Comparison of ENCODE assay signal across 17 mouse cellular contexts in the genomic region with DNA sequence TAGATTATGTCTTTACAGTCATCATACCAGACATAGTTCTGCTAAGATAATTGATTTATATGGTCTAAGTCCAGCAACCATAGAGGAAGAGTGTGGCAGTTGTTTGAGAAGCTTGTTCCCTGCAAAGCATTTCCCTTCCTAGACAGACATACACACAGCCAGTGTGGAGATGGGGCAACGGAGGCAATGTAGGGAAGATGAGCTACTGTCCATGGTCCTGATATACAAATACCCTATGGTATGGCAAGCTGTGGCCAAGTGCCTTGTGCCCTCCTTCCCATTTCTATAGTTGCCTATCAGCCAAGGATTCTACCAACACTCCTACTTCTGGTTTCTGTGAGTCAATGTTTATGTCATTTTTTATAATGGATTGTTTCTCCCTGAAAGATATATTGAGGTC.
DNase-seq lines count a peak whose midpoint lies in the region; ATAC-seq and TF ChIP-seq lines count a peak whose summit lies in the region.
"Had no signal": no experiment of that assay in that cellular context is flagged by ENCODE, and none has a peak within 500 bp of the region (broad histone marks: within the 10 kb centered on the region; RNA-seq: fewer than 3 reads in every experiment).

No protein-coding gene starts in this region.

- in situ Hi-C loops in CH12.LX (cut with MboI; ENCODE audit: low pct_ligation_motif_present, low pct_unique_long_range_greater_than_20kb, low sequenced_read_pairs), result no loop called here

- no peak overlapping the region for H3K4me2 ChIP-seq in CH12.LX (ENCODE audit: insufficient read depth, low read depth, poor library complexity, severe bottlenecking)
- no peak overlapping the region for H3K4me2 ChIP-seq in embryonic facial prominence, embryonic 11.5 days (ENCODE audit: low read depth, low read length)
- H3K4me2 ChIP-seq in midbrain, embryonic 16.5 days (ENCODE audit: low read length), result no peak overlapping the region
- H3K4me2 ChIP-seq: forebrain, embryonic 15.5 days; limb, embryonic 12.5 days had no signal

- no peak overlapping the region for H3K9ac ChIP-seq in CH12.LX (ENCODE audit: insufficient read depth, low read depth)
- no peak overlapping the region for H3K9ac ChIP-seq in embryonic facial prominence, embryonic 11.5 days (replicated peaks; ENCODE audit: low read length)
- no peak overlapping the region for H3K9ac ChIP-seq in midbrain, embryonic 16.5 days (ENCODE audit: low read depth, low read length)
- H3K9ac ChIP-seq: forebrain, embryonic 15.5 days; limb, embryonic 12.5 days; liver, postnatal 0 days had no signal

- H3K79me2 ChIP-seq in CH12.LX (replicated peaks; ENCODE audit: control insufficient read depth, extremely low read depth, insufficient read depth, poor library complexity, severe bottlenecking), result no peaks in the 10 kb centered on the region

- TF ChIP-seq RAD21 in CH12.LX (IDR thresholded peaks at IDR 0.05; ENCODE audit: low read depth, low read length), result no peak

- peak; percentile 52 for DNase-seq in 3T3-L1 (ENCODE audit: low read depth, low spot score)
- peak; percentile 7 for DNase-seq in CH12.LX (ENCODE audit: extremely low read depth)
- DNase-seq in adipocyte (ENCODE audit: low spot score), result peak; percentile 34
- DNase-seq in embryonic facial prominence, embryonic 11.5 days (ENCODE audit: low spot score), result peak; percentile 64
- no peak for DNase-seq in natural killer cell, adult 2 months (ENCODE audit: low spot score in 2 of 2)
- no peak for DNase-seq in left cerebral cortex, adult 11 months (ENCODE audit: low spot score)
- no peak for DNase-seq in cerebellum, adult 9-10 months
- DNase-seq: adrenal gland, postnatal 25 days; cerebellum, postnatal 14 days; heart, adult 2 months; kidney, adult 2 months; liver, postnatal 0 days; thymus, postnatal 14 days had no signal

- H3K27ac ChIP-seq in CH12.LX (ENCODE audit: insufficient read depth, low read depth), result no peak overlapping the region
- H3K27ac ChIP-seq in embryonic facial prominence, embryonic 11.5 days (replicated peaks; ENCODE audit: low read depth, low read length), result no peak overlapping the region
- H3K27ac ChIP-seq in midbrain, embryonic 16.5 days (ENCODE audit: low read length), result no peak overlapping the region
- H3K27ac ChIP-seq: forebrain, embryonic 15.5 days; heart, adult 2 months; limb, embryonic 12.5 days had no signal

- no peaks in the 10 kb centered on the region for H3K4me1 ChIP-seq in CH12.LX (ENCODE audit: control insufficient read depth in 1 of 2, insufficient read depth in 2 of 2)
- H3K4me1 ChIP-seq in embryonic facial prominence, embryonic 11.5 days (ENCODE audit: control insufficient read depth, insufficient read depth, low read length), result no peaks in the 10 kb centered on the region
- no peaks in the 10 kb centered on the region for H3K4me1 ChIP-seq in midbrain, embryonic 16.5 days (ENCODE audit: control insufficient read depth, insufficient read depth, low read length)
- H3K4me1 ChIP-seq: forebrain, embryonic 15.5 days; limb, embryonic 12.5 days had no signal

- no peaks in the 10 kb centered on the region for H3K36me3 ChIP-seq in CH12.LX (replicated peaks in 1 of 2; ENCODE audit: control insufficient read depth in 1 of 2, insufficient read depth in 1 of 2, low read length in 1 of 2)
- no peaks in the 10 kb centered on the region for H3K36me3 ChIP-seq in embryonic facial prominence, embryonic 11.5 days (replicated peaks; ENCODE audit: control insufficient read depth, insufficient read depth, low read depth, low read length)
- H3K36me3 ChIP-seq in midbrain, embryonic 16.5 days (ENCODE audit: control insufficient read depth, insufficient read depth, low read length), result no peaks in the 10 kb centered on the region
- H3K36me3 ChIP-seq: forebrain, embryonic 15.5 days; limb, embryonic 12.5 days had no signal

- no peaks in the 10 kb centered on the region for H3K9me3 ChIP-seq in CH12.LX (replicated peaks; ENCODE audit: low read length)
- no peaks in the 10 kb centered on the region for H3K9me3 ChIP-seq in embryonic facial prominence, embryonic 11.5 days (replicated peaks; ENCODE audit: control insufficient read depth, low read length)
- no peaks in the 10 kb centered on the region for H3K9me3 ChIP-seq in midbrain, embryonic 16.5 days (replicated peaks; ENCODE audit: control insufficient read depth, low read length, poor library complexity, severe bottlenecking)
- H3K9me3 ChIP-seq: forebrain, embryonic 15.5 days; limb, embryonic 12.5 days had no signal

- ATAC-seq in embryonic facial prominence, embryonic 11.5 days (replicated peaks; ENCODE audit: insufficient number of reproducible peaks, low FRiP score, low TSS enrichment, low read depth), result no peak
- ATAC-seq in midbrain, embryonic 16.5 days, result no peak
- ATAC-seq: forebrain, embryonic 15.5 days; hindbrain, embryonic 16.5 days; liver, postnatal 0 days had no signal

- no peak for TF ChIP-seq POLR2A in CH12.LX (IDR thresholded peaks at IDR 0.05; ENCODE audit: low read depth, low read length)

- 14% methylated on average over 1 of the region's 1 CpGs for WGBS in embryonic facial prominence, embryonic 11.5 days
- WGBS in midbrain, embryonic 16.5 days, result 24% methylated on average over 1 of the region's 1 CpGs

- no peak overlapping the region for H3K4me3 ChIP-seq in CH12.LX (replicated peaks in 1 of 3; ENCODE audit: low read depth in 2 of 3, low read length in 2 of 3, poor library complexity in 1 of 3)
- no peak overlapping the region for H3K4me3 ChIP-seq in embryonic facial prominence, embryonic 11.5 days (ENCODE audit: low read depth, low read length)
- no peak overlapping the region for H3K4me3 ChIP-seq in midbrain, embryonic 16.5 days (ENCODE audit: low read depth, low read length)
- H3K4me3 ChIP-seq: forebrain, embryonic 15.5 days; heart, adult 2 months; limb, embryonic 12.5 days had no signal

- TF ChIP-seq CTCF in CH12.LX (conservative IDR thresholded peaks at IDR 0.05 in 1 of 2, IDR thresholded peaks at IDR 0.05 in 1 of 2; ENCODE audit: low read depth in 2 of 2, low read length in 2 of 2), result no peak

- no peak for TF ChIP-seq EP300 in CH12.LX (IDR thresholded peaks at IDR 0.05; ENCODE audit: low read length)

- dilution Hi-C loops in CH12.LX (cut with MboI; ENCODE audit: extremely low pct_ligation_motif_present, extremely low pct_unique_long_range_greater_than_20kb, low sequenced_read_pairs), result no loop called here

- H3K27me3 ChIP-seq in CH12.LX (replicated peaks), result no peaks in the 10 kb centered on the region
- no peaks in the 10 kb centered on the region for H3K27me3 ChIP-seq in embryonic facial prominence, embryonic 11.5 days (ENCODE audit: control insufficient read depth, insufficient read depth, low read length)
- no peaks in the 10 kb centered on the region for H3K27me3 ChIP-seq in midbrain, embryonic 16.5 days (ENCODE audit: control insufficient read depth, insufficient read depth, low read depth, low read length)
- H3K27me3 ChIP-seq: forebrain, embryonic 15.5 days; limb, embryonic 12.5 days had no signal

TF ChIP-seq in CH12.LX, 34 proteins besides CTCF, POLR2A, EP300 and RAD21:
- TF ChIP-seq ETS1 (conservative IDR thresholded peaks at IDR 0.05; ENCODE audit: low read depth, low read length) (no peak), RCOR1 (conservative IDR thresholded peaks at IDR 0.05; ENCODE audit: low read depth, low read length) (no peak), NRF1 (IDR thresholded peaks at IDR 0.05; ENCODE audit: low read depth, low read length) (no peak), MAX (IDR thresholded peaks at IDR 0.05; ENCODE audit: low read length) (no peak), TBP (conservative IDR thresholded peaks at IDR 0.05; ENCODE audit: low read depth, low read length) (no peak), IRF4 (IDR thresholded peaks at IDR 0.05; ENCODE audit: low read depth, low read length) (no peak), KAT2A (IDR thresholded peaks at IDR 0.05; ENCODE audit: insufficient replicate concordance, low read length) (no peak), MXI1 (IDR thresholded peaks at IDR 0.05; ENCODE audit: low read depth, low read length) (no peak), TCF12 (IDR thresholded peaks at IDR 0.05; ENCODE audit: low read depth, low read length) (no peak), MYC (IDR thresholded peaks at IDR 0.05; ENCODE audit: low read depth, low read length) (no peak), POLR2AphosphoS2 (IDR thresholded peaks at IDR 0.05; ENCODE audit: low read depth, low read length) (no peak), PAX5 (IDR thresholded peaks at IDR 0.05; ENCODE audit: low read length) (no peak), ZC3H11A (IDR thresholded peaks at IDR 0.05; ENCODE audit: low read depth, low read length) (no peak), MAFK (IDR thresholded peaks at IDR 0.05; ENCODE audit: insufficient replicate concordance, low read length) (no peak), USF2 (conservative IDR thresholded peaks at IDR 0.05; ENCODE audit: low read depth, low read length) (no peak), SMC3 (IDR thresholded peaks at IDR 0.05; ENCODE audit: low read depth, low read length) (no peak), UBTF (IDR thresholded peaks at IDR 0.05; ENCODE audit: low read depth, low read length) (no peak), ZKSCAN1 (IDR thresholded peaks at IDR 0.05; ENCODE audit: borderline replicate concordance, low read depth, low read length) (no peak)
TF ChIP-seq in CH12.LX: peak in this region for 0.

Comparison
In these comparisons a context has a peak if more than half of its experiments do, and no peak if none do; other contexts are left out.
1. DNase-seq: peak in 3T3-L1 (single experiment), CH12.LX (single experiment), adipocyte (single experiment) and embryonic facial prominence, embryonic 11.5 days (single experiment); none in natural killer cell, adult 2 months (0 of 2), left cerebral cortex, adult 11 months (single experiment) and cerebellum, adult 9-10 months (single experiment).